Mouse (Mus musculus): Measurements from ENCODE around the gene Edem3.

- TF ChIP-seq EP300 (IDR thresholded peaks at IDR 0.05), result no peak
- TF ChIP-seq CTCF (IDR thresholded peaks at IDR 0.05), result no peak
These were observed 100.4 kb downstream of the Edem3 start for GRCm38 (mm10) chr1:151855561-151855960.
